Mouse (Mus musculus) frontal cortex, adult (tissue): ENCODE measurements around the gene Mapt.
"Not testable (repeated sequence)": the region's sequence is repeated elsewhere in the genome, so short reads cannot be mapped to it uniquely, and the experiment has no call there.

Experiments
- ATAC-seq: cut with Nextera tagmentation; 2 replicates; pipeline ENCODE4 v1.9.2; 2017; ENCODE audit warnings: mild to moderate bottlenecking, moderate library complexity, mixed read lengths; ENCODE audit not compliant: low TSS enrichment

Mapt gene

DNA sequence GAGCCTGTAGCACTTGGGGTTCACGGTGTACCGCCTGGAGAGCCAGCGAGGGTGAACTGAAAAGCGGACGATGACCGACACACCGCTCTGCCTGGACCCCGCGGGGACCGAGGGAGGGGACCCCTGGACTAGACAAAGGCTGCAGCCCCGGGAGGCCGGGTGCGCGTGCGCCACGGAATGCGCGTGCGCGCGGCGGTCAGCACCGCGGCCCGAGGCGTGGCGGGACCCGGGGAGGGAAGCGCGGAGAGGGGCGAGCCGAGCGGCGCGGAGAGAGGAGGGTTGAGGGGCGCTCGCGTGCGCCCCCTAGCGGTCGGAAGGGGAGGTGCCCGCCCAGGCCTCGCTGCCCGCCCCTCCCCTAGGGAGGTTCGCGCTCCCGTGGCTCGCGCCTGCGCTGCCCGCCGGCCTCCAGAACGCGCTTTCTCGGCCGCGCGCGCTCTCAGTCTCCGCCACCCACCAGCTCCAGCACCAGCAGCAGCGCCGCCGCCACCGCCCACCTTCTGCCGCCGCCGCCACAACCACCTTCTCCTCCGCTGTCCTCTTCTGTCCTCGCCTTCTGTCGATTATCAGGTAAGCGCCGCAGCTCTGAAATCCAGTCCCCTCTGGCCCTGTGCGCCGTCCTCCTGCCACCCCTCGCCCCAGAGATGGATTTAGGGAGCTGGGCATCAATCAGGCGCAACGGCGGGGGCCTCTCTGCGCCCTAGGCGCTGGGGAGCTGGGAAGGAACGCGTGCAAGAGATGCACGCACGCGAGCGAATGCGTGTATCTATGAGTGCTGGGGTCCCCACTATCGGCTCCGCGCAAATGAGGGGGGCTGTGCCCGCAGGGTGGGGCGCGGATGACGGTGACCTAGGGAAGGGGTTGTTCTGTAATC lies at the start of gene Mapt:
TSS of gene Mapt (plus strand) at position 350 of the 871 bp plus-strand sequence.
- peak; percentile 68 for ATAC-seq

GRCm38 (mm10) chr11:104182141-104182540 lies 49.0 kb upstream of the Mapt start:
- peak; percentile 64; the same call in 1 of the 2 replicates for ATAC-seq

- no peak for ATAC-seq
Measured at GRCm38 (mm10) chr11:104186135-104186836, 44.9 kb upstream of the Mapt start, which contains the start of gene Sppl2c. Gene Sppl2c (plus strand): TSS chr11:104186327.

DNA sequence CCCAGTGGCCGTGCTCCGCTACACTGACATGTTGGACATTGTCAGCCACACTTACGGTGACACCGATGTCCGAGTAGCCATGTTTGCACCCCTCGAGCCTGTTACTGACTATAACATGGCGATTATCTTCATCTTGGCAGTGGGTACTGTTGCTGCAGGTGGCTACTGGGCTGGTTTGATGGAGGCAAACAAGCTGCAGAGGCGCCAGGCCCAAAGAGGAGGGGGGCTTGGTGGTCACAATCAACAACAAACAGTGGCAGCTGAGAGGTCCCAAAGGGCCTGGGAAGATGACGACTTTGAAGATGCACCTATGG lies 44.4 kb upstream of the Mapt start:
- no peak for ATAC-seq

- no peak for ATAC-seq
Measured at GRCm38 (mm10) chr11:104187766-104188165, 43.4 kb upstream of the Mapt start.

- ATAC-seq = no peak
Measured at GRCm38 (mm10) chr11:104190008-104190407, 41.2 kb upstream of the Mapt start.

GRCm38 (mm10) chr11:104195382-104195781 lies 35.8 kb upstream of the Mapt start:
- peak; percentile 64; the same call in 1 of the 2 replicates for ATAC-seq

DNA sequence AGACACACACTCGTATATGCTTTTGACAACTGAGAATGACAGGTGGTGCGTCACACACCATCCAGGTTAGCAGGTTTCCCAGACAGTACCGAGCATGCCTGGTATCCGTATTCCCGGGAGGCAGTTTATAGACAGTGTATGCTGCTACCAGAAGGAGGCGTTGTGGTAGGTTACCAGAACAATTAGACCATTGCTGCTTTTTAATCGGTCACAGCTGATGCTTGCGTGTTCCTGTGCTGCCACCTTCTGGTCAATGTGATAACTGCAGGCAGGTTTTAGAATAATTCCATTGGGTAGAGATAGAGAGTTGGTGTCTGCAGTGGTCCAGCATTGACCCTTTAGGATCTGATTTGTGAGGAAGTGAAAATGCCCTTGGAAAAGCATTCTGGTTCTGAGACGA lies 35.4 kb upstream of the Mapt start:
- ATAC-seq = peak; percentile 93

GRCm38 (mm10) chr11:104197861-104198260 lies 33.3 kb upstream of the Mapt start:
- ATAC-seq = no peak

- no peak for ATAC-seq
Measured at GRCm38 (mm10) chr11:104203271-104203670, 27.9 kb upstream of the Mapt start.

- ATAC-seq = no peak
Measured at GRCm38 (mm10) chr11:104206573-104206972, 24.6 kb upstream of the Mapt start.

GRCm38 (mm10) chr11:104209041-104209440 lies 22.1 kb upstream of the Mapt start:
- ATAC-seq = no peak

DNA sequence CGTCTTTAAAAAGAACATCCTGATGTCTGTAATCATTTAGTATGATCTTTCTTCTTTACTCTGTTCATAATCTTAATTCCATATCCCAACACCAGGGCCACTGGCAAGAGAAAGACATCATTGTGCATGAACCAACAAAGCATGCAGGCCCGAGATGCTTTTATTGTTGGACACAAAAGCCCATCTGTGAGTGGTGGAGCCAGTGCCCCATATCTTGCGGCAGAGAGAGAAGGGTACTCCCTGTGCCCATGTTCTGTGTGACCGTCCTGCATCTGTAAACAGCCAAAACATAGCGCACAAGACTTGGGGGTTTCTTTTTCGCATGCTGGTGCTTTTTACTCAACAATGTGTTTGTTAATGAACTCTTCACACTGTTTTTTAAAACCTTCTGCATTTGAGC lies 19.9 kb upstream of the Mapt start:
- no peak for ATAC-seq

GRCm38 (mm10) chr11:104214128-104214527 lies 17.1 kb upstream of the Mapt start:
- ATAC-seq = not testable (repeated sequence)

DNA sequence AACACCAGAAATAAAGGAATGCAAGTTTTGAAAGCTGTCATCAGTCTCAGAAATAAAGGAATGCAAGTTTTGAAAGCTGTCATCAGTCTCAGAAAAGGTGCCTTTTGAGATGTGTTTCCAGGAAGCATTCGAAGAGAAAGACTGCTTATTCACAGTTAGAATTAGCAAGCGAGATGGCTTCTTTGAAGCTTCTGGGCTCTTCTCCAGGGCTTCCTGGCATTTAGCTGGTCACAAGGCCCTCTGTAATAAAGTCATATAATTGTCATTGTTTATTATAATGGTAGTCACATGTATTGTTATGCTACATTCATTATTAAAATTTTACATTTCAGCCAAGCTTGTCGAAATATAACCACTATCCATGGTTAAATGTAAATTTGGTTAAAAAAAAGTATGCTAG lies 13.1 kb upstream of the Mapt start:
- no peak for ATAC-seq

- 0 out of 2 replicates have a peak, but pooled peaks have one; percentile 38 for ATAC-seq
Measured at GRCm38 (mm10) chr11:104220291-104220690, 10.9 kb upstream of the Mapt start.

- ATAC-seq = no peak
Measured at GRCm38 (mm10) chr11:104221751-104222150, 9.4 kb upstream of the Mapt start.

DNA sequence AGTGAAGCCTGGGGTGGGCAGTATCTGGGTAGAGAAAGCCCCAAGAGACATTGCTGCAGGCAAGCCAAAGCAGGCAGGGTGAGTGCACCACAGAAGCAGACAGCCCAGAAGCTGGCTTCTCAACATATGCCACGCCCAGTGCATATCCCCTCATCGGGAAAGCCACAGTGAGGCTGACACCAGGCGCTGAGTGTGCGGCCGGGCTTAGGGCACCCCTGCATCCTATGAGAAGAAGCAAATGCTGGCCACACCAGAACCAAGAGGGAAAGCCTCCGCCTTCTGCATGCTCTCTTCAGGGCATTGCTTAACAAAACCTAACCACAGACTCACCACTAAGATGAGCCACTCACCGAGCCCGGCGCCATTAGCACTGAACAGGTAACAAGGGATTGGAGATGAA lies 7.9 kb upstream of the Mapt start:
- no peak for ATAC-seq

GRCm38 (mm10) chr11:104229391-104229790 lies 1.8 kb upstream of the Mapt start:
- ATAC-seq = no peak

DNA sequence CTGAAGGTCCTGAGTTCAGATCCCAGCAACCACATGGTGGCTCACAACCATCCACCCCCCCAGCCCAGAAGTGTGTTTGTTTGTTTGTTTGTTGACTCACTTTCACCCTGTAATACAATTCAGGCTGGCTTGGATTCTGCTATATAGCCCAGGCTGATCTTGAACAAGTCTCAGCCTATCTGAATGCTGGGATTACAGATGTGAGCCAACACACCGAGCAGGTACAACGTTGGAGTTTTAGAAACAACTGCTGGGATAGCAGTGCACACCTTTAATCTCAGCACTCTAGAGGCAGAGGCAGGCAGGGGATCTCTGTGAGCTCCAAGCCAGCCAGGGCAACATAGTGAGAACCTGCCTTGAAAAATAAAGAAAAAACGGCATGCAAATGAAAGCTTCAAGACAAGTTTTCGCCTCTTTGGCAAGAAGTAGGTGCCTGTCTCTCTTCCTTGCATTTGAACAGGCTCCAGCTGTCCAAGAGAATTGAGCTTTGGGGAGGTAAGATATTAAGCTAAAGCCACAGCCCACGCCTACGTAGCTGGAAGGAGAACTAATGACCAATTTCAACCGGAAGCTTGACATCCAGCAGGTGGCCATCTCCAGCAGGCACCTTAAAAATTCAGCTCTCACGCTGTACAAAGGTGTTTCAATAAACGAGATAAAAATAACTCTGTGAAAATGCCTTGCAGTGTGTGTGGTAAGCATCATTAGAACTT lies 968 bp upstream of the Mapt start:
- no peak for ATAC-seq

DNA sequence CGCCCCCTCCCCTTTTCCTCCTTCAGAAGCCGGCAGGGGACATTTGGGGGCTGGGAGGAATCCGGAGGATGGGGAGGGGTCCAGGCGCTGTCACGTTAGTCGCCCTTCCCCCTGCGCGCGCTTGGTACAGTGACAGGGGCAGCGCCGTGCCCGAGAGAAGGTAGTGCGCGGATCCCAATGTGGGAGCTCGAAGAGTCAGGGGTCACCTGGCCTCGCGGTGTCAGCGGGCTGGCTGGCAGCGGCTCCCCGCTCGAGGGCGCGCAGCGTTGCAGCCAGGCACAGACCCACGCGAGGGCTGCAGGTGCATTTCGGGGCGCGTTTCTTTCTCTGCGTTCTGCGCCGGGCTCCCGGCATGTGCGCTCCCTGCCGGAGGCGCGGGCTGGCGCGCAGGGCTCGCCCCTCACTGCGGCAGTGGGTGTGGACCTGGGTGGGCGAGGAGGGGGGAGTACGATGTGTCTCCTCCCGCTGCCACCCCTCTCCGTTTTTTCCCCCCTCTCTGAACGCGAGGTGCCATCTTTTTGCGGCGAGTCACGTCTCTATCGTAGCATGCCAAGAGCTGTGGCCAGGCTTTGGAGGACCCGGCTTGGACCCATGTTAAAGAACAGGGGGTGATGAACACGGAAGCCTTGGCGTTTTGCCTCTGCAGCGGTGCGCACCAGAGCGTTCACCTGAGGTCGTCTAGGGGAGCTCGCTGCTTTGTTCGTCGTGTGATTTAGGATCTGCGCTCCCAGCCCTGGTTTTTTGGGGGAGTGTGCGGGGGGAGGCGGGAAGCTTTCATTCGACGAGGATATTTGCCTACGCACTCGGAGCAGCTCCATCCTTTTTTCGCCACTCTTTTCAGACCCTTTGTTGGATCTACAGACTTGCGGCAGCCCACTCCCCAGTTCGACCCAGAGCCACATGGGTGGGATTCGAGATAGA lies 1.2 kb downstream of the Mapt start:
- ATAC-seq = peak; percentile 11; the same call in 1 of the 2 replicates
